Mouse (Mus musculus) liver, postnatal 0 days (tissue): ENCODE measurements around the gene Mpeg1.

Source experiments
- CTCF ChIP-seq: sonication (generic); IDR thresholded peaks from 2 replicates; pipeline ENCODE4 v1.5.1; 2016; ENCODE audit warnings: antibody characterized with exemption, low read depth
- EP300 ChIP-seq: IDR thresholded peaks from 2 replicates; pipeline ENCODE4 v1.6.1; 2016; ENCODE audit warnings: antibody characterized with exemption, low read depth, mild to moderate bottlenecking

GRCm38 (mm10) chr19:12471866-12472265 lies 11.3 kb downstream of the Mpeg1 start:
- TF ChIP-seq CTCF (no peak), EP300 (no peak)
